Mouse (Mus musculus) cerebellum, postnatal 10 days (tissue): ENCODE results near the gene Dkkl1.

Experiments used
- DNase-seq, 2 experiments: peaks; one replicate each; pipeline ENCODE4 v3.0.0; 2021; ENCODE audit warnings: mixed read lengths in 2 of 2

Gene Dkkl1

GRCm38 (mm10) chr7:45163735-45164490 is 48.0 kb downstream of the Dkkl1 start, which contains the start of gene Slc17a7:
Gene Slc17a7, plus strand, starts transcription at chr7:45163949.
- peak; percentile 81 to 86 for DNase-seq

DNA sequence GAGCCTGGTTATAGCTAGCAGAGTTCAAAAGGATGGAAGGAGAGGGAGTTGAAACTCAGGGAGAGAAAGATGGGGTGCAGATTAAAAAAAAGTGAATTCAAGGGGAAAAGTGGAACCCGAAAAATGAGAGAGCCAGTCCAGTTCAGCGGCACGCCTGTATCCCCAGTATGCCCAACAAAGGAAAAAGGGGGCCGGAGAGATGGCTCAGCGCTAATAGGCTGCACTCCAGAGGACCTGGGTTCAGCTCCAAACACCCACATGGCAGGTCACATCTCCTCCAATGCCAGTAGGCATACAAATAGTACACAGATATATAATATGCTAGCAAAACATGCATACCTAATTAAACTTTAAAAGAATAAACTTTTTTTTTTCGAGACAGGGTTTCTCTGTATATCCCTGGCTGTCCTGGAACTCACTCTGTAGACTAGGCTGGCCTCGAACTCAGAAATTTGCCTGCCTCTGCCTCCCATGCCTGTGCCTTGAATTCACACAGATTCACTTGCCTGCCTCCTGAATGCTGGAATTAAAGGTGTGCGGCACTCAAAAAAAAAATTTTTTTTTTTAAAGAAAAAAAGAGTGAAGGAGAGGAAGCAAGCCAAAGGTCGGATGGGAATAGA is 48.8 kb downstream of the Dkkl1 start:
- DNase-seq = no peak

GRCm38 (mm10) chr7:45162551-45162950 is 49.4 kb downstream of the Dkkl1 start:
- no peak for DNase-seq

GRCm38 (mm10) chr7:45161612-45162473 is 50.1 kb downstream of the Dkkl1 start:
- DNase-seq = peak; percentile 100

GRCm38 (mm10) chr7:45160866-45161265 is 51.1 kb downstream of the Dkkl1 start:
- no peak for DNase-seq

DNA sequence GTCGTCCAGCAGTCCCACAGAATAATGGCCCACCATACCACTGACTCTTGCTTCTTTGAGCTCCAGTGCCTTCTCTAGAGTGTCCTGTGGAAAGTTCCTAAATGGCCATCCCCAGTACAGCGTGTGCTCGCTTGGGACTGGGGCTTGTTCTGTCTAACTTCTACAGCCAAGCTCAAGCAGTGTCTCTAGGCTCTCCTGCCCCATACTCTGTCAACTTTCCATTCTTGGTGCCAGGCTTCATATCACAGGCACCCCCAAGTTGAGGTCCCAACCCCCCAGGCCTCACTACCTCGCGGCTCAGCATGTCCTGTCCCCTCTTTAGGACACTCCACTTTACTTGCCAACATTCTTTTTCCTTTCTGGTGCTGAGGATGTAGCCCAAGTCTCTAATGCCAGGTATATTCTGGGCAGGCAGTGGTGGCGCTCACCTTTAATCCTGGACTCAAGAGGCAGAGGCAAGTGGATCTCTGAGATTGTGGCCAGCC is 51.6 kb downstream of the Dkkl1 start:
- DNase-seq = no peak

DNA sequence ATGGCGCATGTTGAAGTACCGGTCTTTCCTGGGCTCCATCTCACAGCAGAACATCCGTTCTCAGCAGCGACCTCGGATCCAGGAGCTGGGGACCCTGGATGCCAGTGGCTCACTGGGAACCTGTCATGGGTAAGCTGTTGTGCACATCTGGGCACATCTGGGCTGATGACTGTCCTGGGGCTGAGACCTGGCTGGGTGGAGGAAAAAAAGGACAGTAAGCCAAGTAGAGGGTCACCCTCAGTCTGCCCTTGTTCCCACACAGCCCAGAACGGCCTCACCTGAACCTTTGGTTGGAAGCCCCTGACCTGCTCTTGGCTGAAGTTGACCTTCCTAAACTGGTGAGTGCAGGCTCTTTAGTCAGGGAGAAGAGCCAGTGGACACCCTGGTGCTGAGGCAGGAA is 53.0 kb downstream of the Dkkl1 start:
- DNase-seq = no peak
